Mouse (Mus musculus): Measurements from ENCODE around the gene Mxra8. TPM values are rescaled to one million over a fixed set of nuclear protein-coding genes. Genes with fewer than 3 reads are reported as not detected.

Mxra8 gene
- polyA plus RNA-seq, 1 experiment from 2014 or later: 137 TPM

- Histone ChIP-seq H3K4me2 (replicated peaks) (peak overlapping the region; percentile 94), H3K9me3 (replicated peaks) (no peaks in the 10 kb centered on the region), H3K36me3 (peaks cover 36% of the 10 kb centered on the region), H3K9ac (peak overlapping the region; percentile 95), H3K4me1 (peaks cover 43% of the 10 kb centered on the region), H3K4me3 (replicated peaks) (peak overlapping the region; percentile 90), H3K27ac (replicated peaks) (peak overlapping the region; percentile 98), H3K27me3 (no peaks in the 10 kb centered on the region)
- ATAC-seq (ENCODE audit: insufficient number of reproducible peaks, low FRiP score, low TSS enrichment, low read depth): peak; percentile 3; the same call in 1 of the 2 replicates
- WGBS: 4% methylated on average over 37 of the region's 37 CpGs
Observed at GRCm38 (mm10) chr4:155892438-155893211, 53.1 kb downstream of the Mxra8 start.

GRCm38 (mm10) chr4:155893212-155893690 lies 53.8 kb downstream of the Mxra8 start:
- Histone ChIP-seq H3K27ac (replicated peaks) (no peak overlapping the region), H3K27me3 (no peaks in the 10 kb centered on the region), H3K4me1 (peaks cover 43% of the 10 kb centered on the region), H3K4me2 (replicated peaks) (peak overlapping the region; percentile 94), H3K9ac (no peak overlapping the region), H3K36me3 (peaks cover 34% of the 10 kb centered on the region), H3K4me3 (replicated peaks) (peak overlapping the region; percentile 90), H3K9me3 (replicated peaks) (no peaks in the 10 kb centered on the region)
- WGBS: 61% methylated on average over 8 of the region's 8 CpGs
- ATAC-seq (ENCODE audit: insufficient number of reproducible peaks, low FRiP score, low TSS enrichment, low read depth): no peak

Small RNA genes within 50 kb of the gene (microRNA-seq; reads per million reads assigned to microRNA genes)
- not detected for gene Gm27743 (ENCODE audit: borderline number of aligned reads)

Other genes starting within 250 kb of the Mxra8 start
- 7.7 and 9.3 TPM in 2 replicates for gene Slc35e2, start 238.3 kb upstream of the Mxra8 start, polyA plus RNA-seq (2015; fragmentation: Nextera tagmentation; extraction: Ambion mirVana)
- 62.1 and 65.6 TPM in 2 replicates for gene Cdk11b, start 214.8 kb upstream of the Mxra8 start, polyA plus RNA-seq (2015; fragmentation: Nextera tagmentation; extraction: Ambion mirVana)
- not detected in 2 replicates for gene Gm10563, start 194.3 kb upstream of the Mxra8 start, polyA plus RNA-seq (2015; fragmentation: Nextera tagmentation; extraction: Ambion mirVana)
- gene Mmp23, start 186.3 kb upstream of the Mxra8 start, polyA plus RNA-seq (2015; fragmentation: Nextera tagmentation; extraction: Ambion mirVana): 38.5 and 39.0 TPM in 2 replicates
- 36.3 and 36.8 TPM in 2 replicates for gene Mib2, start 170.5 kb upstream of the Mxra8 start, polyA plus RNA-seq (2015; fragmentation: Nextera tagmentation; extraction: Ambion mirVana)
- gene Fndc10, start 145.3 kb upstream of the Mxra8 start, polyA plus RNA-seq (2015; fragmentation: Nextera tagmentation; extraction: Ambion mirVana): 13.5 and 13.9 TPM in 2 replicates
- gene Ssu72, start 134.9 kb upstream of the Mxra8 start, polyA plus RNA-seq (2015; fragmentation: Nextera tagmentation; extraction: Ambion mirVana): 135 and 140 TPM in 2 replicates
- gene Tmem240, start 104.9 kb upstream of the Mxra8 start, polyA plus RNA-seq (2015; fragmentation: Nextera tagmentation; extraction: Ambion mirVana): 1.6 and 2.2 TPM in 2 replicates
- 84.9 and 89.9 TPM in 2 replicates for gene Atad3a, start 78.6 kb upstream of the Mxra8 start, polyA plus RNA-seq (2015; fragmentation: Nextera tagmentation; extraction: Ambion mirVana)
- 14.2 and 17.4 TPM in 2 replicates for gene Vwa1, start 65.0 kb upstream of the Mxra8 start, polyA plus RNA-seq (2015; fragmentation: Nextera tagmentation; extraction: Ambion mirVana)
- gene Tmem88b, start 53.8 kb upstream of the Mxra8 start, polyA plus RNA-seq (2015; fragmentation: Nextera tagmentation; extraction: Ambion mirVana): 0.76 and 1.2 TPM in 2 replicates
- gene Ankrd65, start 49.2 kb upstream of the Mxra8 start, polyA plus RNA-seq (2015; fragmentation: Nextera tagmentation; extraction: Ambion mirVana): 0.29 and 0.71 TPM in 2 replicates
- 175 and 191 TPM in 2 replicates for gene Mrpl20, start 36.8 kb upstream of the Mxra8 start, polyA plus RNA-seq (2015; fragmentation: Nextera tagmentation; extraction: Ambion mirVana)
- 198 and 206 TPM in 2 replicates for gene Ccnl2, start 27.2 kb upstream of the Mxra8 start, polyA plus RNA-seq (2015; fragmentation: Nextera tagmentation; extraction: Ambion mirVana)
- gene Aurkaip1, start 8.4 kb upstream of the Mxra8 start, polyA plus RNA-seq (2015; fragmentation: Nextera tagmentation; extraction: Ambion mirVana): 142 TPM in 2 replicates
- 10.0 and 12.2 TPM in 2 replicates for gene Dvl1, start 7.7 kb downstream of the Mxra8 start, polyA plus RNA-seq (2015; fragmentation: Nextera tagmentation; extraction: Ambion mirVana)
- 0.48 and 0.56 TPM in 2 replicates for gene Tas1r3, start 23.7 kb downstream of the Mxra8 start, polyA plus RNA-seq (2015; fragmentation: Nextera tagmentation; extraction: Ambion mirVana)
- gene Cptp, start 29.8 kb downstream of the Mxra8 start, polyA plus RNA-seq (2015; fragmentation: Nextera tagmentation; extraction: Ambion mirVana): 18.0 and 20.1 TPM in 2 replicates
- gene Ints11, start 29.9 kb downstream of the Mxra8 start, polyA plus RNA-seq (2015; fragmentation: Nextera tagmentation; extraction: Ambion mirVana): 71.7 and 73.1 TPM in 2 replicates
- 62.6 and 63.6 TPM in 2 replicates for gene Pusl1, start 52.1 kb downstream of the Mxra8 start, polyA plus RNA-seq (2015; fragmentation: Nextera tagmentation; extraction: Ambion mirVana)
- 25.1 and 26.2 TPM in 2 replicates for gene Acap3, start 52.1 kb downstream of the Mxra8 start, polyA plus RNA-seq (2015; fragmentation: Nextera tagmentation; extraction: Ambion mirVana)
- 108 and 109 TPM in 2 replicates for gene Ube2j2, start 104.2 kb downstream of the Mxra8 start, polyA plus RNA-seq (2015; fragmentation: Nextera tagmentation; extraction: Ambion mirVana)
- 68.2 and 73.8 TPM in 2 replicates for gene C1qtnf12, start 122.6 kb downstream of the Mxra8 start, polyA plus RNA-seq (2015; fragmentation: Nextera tagmentation; extraction: Ambion mirVana)
- gene B3galt6, start 153.0 kb downstream of the Mxra8 start, polyA plus RNA-seq (2015; fragmentation: Nextera tagmentation; extraction: Ambion mirVana): 16.6 and 16.7 TPM in 2 replicates
- gene Sdf4, start 153.2 kb downstream of the Mxra8 start, polyA plus RNA-seq (2015; fragmentation: Nextera tagmentation; extraction: Ambion mirVana): 165 and 172 TPM in 2 replicates
- 1.1 and 1.2 TPM in 2 replicates for gene Tnfrsf4, start 174.2 kb downstream of the Mxra8 start, polyA plus RNA-seq (2015; fragmentation: Nextera tagmentation; extraction: Ambion mirVana)
- 6.0 and 7.1 TPM in 2 replicates for gene Tnfrsf18, start 186.5 kb downstream of the Mxra8 start, polyA plus RNA-seq (2015; fragmentation: Nextera tagmentation; extraction: Ambion mirVana)
- 4.0 and 4.3 TPM in 2 replicates for gene Ttll10, start 219.7 kb downstream of the Mxra8 start, polyA plus RNA-seq (2015; fragmentation: Nextera tagmentation; extraction: Ambion mirVana)

All from embryonic facial prominence, embryonic 15.5 days (tissue).